Mouse (Mus musculus) brain, embryonic 14.5 days (tissue): ENCODE data around the gene Fam57a. TPM values are rescaled to one million over a fixed set of nuclear protein-coding genes. Genes with fewer than 3 reads are reported as not detected.
A peak's percentile ranks its signal among the peaks of the same experiment; 100 is the strongest.

Experiments used
- DNase-seq: peaks from one replicate; pipeline ENCODE4 v3.0.0-alpha.2; 2011; ENCODE audit warnings: low read depth
- CTCF ChIP-seq: fragments of 200-500 bp; IDR thresholded peaks from 2 replicates; pipeline ENCODE4 v1.5.1; 2012; ENCODE audit warnings: inconsistent platforms, mild to moderate bottlenecking, moderate library complexity, borderline replicate concordance; ENCODE audit not compliant: insufficient read depth, insufficient read length; ENCODE audit errors: extremely low read depth
- POLR2A ChIP-seq: fragments of 200-500 bp; IDR thresholded peaks from 2 replicates; pipeline ENCODE4 v1.6.1; 2012; ENCODE audit warnings: mild to moderate bottlenecking, inconsistent platforms, borderline replicate concordance; ENCODE audit not compliant: poor library complexity, insufficient read depth, insufficient read length, severe bottlenecking; ENCODE audit errors: extremely low read depth
- polyA plus RNA-seq: library from polyadenylated mRNA; depleted of rRNA; stranded (reverse); fragments of >200 nt; gene quantifications from 2 replicates; pipeline ENCODE4 v1.2.3, GENCODE M21; 2012; rRNA removed

The Fam57a gene
- 32.1 and 33.4 TPM in 2 replicates for polyA plus RNA-seq

DNA sequence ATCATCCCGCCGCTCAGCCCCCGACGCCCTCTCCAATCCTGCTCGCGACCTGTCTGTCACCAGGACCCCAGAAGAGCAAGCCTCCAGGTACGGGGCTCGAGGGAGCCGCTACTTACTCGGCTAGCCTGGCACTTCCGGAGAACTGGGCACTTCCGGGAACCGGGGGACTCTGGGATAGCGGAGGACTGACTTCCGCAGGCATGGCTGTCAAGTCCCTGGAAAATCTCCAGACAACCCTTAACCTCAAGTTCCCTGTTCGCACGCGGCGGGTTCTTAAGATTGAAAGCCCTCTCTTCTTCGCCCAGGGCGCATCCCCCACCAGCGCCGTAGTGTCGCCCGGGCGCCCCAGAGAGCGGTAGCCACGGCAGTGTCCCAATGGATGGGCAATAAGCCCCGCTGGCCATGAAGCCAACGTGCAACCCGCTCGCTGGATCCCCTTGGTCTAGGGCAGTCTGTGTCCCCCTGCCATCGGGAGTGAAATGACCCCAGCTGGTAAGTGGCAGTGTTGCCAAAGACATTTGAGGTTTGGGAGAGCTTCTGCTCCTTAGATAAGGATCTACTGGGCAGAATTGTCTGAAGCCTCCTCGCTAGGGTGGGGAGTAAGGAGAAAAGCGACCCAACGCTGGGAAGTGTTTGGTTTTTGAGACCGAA is at the start of gene Fam57a, which contains the start of gene Vps53:
TSS of gene Fam57a (plus strand) at position 177 of the 651 bp plus-strand sequence.
TSS of gene Vps53 (minus strand) at position 153 of the 651 bp plus-strand sequence.
- DNase-seq = peak; percentile 95
- no peak for TF ChIP-seq CTCF
- TF ChIP-seq POLR2A = peak; percentile 26; the same call in 1 of the 2 replicates

DNA sequence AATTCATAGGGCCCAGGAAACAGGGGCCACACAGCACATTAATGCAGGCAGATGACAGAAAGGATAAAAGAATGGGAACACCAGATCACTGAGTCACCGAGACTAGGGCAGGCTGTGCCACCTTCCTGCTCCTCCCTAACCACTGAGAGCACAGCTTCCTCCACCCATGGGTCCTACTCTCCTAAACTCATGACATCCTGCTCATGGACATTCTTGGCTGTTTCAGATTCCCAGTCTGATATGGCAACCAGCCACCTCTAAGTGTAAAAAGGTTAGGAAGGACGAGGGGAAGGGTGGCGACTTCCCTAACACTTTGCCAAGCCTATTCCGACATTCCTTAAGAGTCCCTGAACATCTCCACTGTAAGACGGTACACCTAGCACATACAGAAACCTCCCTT is 48.6 kb upstream of the Fam57a start:
- TF ChIP-seq POLR2A (no peak), CTCF (no peak)
- no peak for DNase-seq

DNA sequence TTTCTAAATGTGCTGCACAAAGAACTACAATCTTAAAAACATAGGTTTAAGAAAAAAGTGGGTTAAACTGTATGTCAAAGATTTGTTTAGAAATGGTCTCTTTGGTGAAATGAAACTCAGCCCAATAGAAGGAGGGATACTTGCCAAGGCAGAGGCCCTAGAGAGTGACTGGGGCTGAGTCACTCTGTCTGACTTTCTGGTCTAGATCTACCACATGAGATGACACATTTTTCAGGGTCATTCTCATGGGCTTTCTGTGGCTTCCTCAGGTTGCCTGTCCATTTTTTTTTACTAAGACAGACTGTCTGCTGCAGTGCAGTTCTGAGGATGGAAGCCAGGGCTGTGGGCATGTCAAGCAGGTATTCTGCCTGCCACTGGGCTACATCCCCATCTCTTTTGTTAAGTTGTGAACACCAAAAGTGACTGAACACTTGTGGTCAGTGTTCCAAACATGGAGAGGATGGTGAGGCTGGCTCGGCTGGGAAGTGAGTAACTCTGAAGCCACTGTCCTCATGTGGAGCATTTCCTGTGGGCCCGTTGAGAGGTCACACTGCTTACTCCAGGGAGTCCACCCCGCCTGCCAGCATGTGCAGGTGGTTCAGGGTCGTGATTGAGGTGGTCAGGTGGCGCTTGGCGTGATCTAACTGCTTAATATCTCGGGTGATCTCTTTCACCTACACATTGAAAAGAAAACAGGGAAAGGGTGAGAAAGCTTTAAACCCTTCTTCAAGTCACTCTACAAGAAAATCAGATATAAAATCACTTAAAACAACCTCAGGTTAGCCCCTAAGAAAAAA is 43.6 kb upstream of the Fam57a start:
- DNase-seq = no peak
- TF ChIP-seq CTCF = no peak
- no peak for TF ChIP-seq POLR2A

DNA sequence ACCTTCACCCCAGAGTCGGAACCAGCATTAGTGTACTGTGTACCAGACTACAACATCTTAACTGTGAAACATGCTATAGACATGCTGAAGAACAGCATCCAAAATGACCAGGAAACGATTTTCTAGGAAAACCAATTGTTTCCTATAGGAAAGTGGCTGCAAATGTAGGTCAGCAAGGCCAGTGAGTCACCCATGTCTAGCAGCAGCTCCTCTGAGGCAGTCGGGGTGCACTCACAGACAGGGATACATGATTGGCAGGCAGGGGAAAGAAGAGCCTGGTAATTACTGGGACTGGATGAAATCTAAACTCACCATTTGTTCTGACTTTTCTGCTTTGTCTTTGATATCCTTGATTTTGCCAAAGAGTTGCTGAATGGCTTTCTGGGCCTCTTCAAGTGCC is 41.5 kb upstream of the Fam57a start:
- TF ChIP-seq POLR2A = no peak
- TF ChIP-seq CTCF = no peak
- no peak for DNase-seq

DNA sequence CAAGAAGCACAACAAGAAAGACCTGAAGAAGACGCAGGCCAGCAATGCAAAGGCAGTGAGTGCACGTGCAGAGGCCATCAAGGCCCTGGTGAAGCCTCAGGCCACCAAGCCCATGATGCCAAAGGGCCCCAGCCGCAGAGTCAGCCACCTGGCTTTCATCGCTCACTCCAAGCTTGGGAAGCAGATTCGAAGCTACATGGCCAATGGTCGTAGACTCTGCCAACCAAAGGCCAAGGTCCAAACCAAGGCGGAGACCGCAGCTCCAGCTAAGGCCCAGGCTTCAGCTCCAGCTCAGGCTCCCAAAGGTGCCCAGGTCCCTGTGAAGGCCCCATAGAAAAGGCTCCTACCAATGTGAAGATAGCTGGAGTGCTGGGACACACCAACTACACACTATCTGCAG is 35.1 kb upstream of the Fam57a start:
- no peak for DNase-seq
- TF ChIP-seq CTCF (no peak), POLR2A (no peak)

DNA sequence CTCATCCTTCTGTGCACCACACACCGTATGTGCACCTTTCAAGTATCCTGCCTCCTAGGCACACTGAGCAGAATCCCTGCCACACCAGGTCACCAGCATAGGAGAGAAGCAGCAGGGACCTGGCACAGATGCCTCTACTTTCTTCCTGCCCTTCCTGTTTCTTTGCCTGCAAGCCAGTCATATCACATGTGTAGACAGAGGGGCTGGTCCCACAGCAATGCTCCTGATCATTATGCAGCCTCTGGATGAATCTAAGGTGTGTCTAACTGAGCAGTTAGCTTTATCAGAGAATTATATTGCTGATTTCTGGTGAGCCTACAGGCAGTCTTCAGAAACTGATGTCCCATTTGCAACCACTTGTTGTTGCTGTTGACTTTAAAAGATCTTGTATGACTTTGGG is 34.3 kb upstream of the Fam57a start:
- no peak for DNase-seq

DNA sequence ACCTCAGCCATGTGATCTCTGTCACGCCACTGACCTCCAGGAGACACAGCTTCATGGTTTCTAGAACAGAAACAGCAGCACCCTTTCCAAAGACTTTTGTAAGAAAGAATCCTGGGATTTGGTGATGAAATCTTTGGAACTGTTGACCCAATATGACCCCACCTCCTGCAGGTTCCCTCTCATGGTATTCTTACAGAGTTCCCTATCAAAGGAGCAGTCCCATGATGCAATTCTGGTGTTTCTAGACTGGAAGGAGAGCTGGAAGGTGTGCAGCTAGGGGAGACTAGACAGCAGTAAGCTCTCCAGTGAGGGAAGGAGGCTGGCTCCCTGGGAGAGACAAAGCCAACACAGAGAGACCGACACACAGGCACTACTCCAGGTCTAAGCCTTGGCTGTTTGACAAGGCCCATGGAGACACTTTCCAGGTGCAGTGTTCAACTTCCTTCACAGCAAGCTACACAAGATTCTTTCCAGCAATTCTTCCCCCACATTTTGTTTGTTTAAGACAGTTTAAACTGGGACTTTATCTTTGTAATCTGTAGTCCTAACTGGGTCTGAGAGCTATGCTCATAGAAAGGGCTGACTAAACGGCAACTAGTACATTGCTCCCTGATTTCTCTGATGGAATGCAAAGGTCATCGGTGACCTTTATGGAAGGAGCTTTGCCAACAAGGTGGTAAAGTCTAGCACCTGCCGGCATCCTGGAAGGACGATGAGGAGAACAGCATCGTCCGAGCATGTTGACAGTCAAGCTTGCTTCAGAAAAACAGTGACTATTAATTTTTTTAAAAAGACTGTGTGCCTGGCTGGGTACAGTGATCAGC is 33.1 kb upstream of the Fam57a start:
- TF ChIP-seq POLR2A (no peak), CTCF (no peak)
- no peak for DNase-seq

More for the DNA sequence above, 34.3 kb upstream of the Fam57a start:
- TF ChIP-seq POLR2A (no peak), CTCF (no peak)

DNA sequence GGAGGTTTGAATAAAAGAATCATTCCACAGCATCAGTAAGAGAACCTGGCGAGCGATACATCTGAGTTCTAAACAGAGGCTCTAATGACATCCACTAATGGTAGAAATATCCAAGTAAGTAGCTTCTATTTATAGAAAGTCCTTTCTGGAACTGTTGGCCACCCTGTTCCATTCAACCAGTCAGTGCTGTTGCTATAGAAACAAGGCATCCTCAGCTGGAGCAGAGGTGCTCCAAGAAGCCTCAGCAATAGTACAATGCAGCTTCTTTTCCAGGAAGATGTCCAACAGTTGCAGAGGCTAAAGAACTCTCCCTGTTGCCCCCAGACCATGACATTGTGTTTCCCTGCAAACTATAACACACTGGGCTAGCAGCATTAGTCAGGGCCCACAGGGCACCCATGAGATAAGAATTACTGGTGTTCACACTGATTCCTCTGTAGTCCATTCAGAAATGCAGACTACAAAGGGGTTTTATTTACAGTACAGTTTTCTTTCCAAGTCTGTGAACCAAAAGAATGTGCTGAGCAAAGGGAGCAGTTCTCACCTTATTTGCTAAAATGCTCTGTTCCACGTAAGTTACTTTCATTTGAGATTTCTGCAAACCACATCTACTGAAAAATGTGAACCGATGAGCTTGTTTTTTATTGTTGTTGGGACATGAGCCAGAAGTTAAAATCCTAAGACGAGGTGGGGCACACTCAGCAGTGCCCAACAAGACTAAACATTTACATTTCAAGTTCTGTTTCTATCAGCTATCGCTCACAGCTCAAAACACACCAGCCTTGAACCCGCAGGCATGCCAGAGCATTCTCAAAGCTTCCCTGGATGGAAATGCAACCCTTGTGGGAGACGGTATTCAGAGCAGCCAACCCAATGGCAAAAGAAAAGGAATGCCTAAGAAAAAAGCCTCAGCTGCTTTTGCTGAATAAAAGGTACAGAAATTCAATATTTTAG is 31.1 kb upstream of the Fam57a start:
- DNase-seq = peak; percentile 80
- no peak for TF ChIP-seq POLR2A
- no peak for TF ChIP-seq CTCF

DNA sequence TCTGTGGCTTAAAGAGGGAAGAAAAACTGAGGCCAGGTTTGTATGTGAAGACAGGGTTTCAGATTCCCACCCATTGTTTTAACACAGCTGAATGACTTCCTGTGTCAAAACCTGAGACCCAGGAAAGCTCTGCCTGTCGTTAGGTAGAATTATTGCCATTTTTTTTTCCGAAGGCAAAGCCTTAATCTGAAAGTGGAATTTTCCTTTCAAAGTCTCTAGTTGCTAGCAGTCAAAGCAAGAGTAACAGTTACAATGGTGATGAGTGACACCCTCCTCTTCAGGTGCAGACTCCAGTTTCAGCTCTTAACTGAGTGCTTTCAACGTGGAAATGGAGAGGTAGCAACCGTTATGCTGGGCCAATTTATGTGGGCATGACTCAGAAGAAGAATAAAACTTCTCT is 28.5 kb upstream of the Fam57a start:
- TF ChIP-seq CTCF (no peak), POLR2A (no peak)
- no peak for DNase-seq

DNA sequence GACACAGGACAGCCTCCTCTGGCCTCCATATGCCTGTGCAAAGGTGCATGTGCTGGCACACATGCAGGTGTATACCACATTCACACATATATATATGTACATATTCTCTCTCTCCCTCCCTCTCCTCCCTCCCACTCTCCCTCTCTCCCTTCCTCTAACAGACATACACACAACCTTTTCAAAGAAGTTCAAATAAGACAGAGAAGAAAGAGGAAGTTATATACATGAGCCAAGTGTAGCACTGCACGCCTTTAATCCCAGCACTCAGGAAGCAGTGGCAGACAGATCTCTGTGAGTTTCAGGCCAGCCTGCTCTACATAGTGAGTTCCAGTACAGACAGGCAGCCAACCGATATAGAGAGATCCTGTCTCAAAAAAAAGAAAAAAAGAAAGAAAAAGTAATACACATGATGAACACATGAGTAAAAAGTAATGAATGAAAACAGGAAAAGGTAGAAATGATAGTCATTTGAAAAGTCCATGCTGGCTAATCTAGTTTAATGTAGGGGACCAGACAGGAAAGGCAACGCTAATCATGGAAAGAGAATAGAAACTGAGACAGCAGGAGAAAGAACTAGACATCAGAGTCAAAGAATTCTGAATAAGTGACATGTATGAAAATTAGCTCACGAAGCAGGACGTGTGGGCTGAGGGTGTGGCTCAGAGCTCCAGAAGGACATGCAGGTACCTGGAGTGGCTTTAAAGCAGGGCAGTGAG is 26.1 kb upstream of the Fam57a start:
- no peak for DNase-seq
- no peak for TF ChIP-seq POLR2A
- no peak for TF ChIP-seq CTCF

DNA sequence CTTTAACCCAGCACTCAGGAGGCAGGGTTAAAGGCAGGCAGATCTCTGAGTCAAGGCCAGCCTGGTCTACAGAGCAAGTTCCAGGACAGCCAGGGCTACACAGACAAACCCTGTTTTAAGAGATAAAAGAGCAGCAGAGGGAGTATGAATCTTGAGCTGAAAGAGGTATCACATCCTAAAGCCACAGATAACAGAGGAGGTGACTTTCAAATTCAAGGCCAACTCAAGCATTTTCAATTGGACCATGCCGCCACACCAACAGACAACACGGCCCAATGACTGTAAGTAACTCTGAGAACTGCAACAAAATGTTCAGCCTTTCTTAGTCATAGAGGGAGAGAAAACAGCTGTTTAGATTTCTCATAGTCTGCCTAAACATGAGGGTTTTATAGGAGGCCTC is 25.3 kb upstream of the Fam57a start:
- no peak for DNase-seq
- TF ChIP-seq POLR2A = no peak
- no peak for TF ChIP-seq CTCF
